In the genomic region with DNA sequence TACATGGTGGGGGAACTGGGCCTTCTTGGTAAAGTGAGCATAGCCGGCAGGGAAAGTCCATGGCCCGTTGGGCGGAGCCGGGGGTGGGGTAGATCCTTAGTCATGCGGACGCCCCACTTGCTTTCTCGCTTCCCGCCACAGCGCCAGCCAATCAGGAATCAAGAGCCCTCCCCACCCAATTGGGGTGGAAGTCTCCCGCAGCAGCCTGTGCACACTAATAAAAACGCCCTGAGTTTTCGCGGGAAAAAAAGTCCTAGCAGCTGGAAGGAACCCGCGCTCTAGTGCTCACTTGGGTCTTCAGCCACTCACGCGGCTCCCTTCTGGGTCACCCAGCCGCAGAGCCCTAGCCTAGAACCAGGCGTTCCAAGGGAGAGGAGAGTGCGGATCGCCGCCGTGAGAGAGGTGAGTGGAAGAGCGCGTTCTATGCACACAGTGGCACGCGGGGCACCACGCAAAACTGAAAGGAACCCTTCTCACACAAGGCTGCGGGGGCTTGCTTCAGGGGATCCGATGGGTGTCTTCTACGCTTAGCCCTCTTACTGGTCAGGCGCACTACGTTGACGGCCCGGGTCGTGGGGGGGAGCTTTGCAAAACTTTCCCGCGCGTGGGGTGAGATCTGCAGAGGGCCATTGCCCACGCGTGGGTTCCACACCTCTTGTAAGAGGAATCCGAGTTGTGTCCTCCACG, we compare ENCODE assay signal across 8 mouse cellular contexts. TPM values are rescaled to one million over a fixed set of nuclear protein-coding genes. Genes with fewer than 3 reads are reported as not detected.
DNase-seq lines count a peak whose midpoint lies in the region; ATAC-seq lines count a peak whose summit lies in the region.

A gene (plus strand): TSS at position 162 of the 687 bp plus-strand sequence.

- H3K27me3 ChIP-seq in midbrain, embryonic 10.5 days (ENCODE audit: low read depth, poor library complexity, severe bottlenecking), result no peaks in the 10 kb centered on the region

- intact Hi-C loops in heart, postnatal 25 days (cut with DNase I), result no loop called here
- intact Hi-C loops in left cerebral cortex, postnatal 25 days (cut with DNase I), result no loop called here

- H3K4me3 ChIP-seq in midbrain, embryonic 10.5 days, result peak within 1 kb of the TSS; percentile 81

- WGBS in large intestine, adult 2 months, result under 1% methylated on average over 43 of the region's 43 CpGs
- under 1% methylated on average over 43 of the region's 43 CpGs for WGBS in midbrain, embryonic 10.5 days

- DNase-seq in adrenal gland, adult (ENCODE audit: inconsistent age in 2 of 2, low spot score in 1 of 2), result peak; percentile 84 to 89
- DNase-seq in heart, postnatal 25 days (ENCODE audit: low spot score), result peak; percentile 55
- DNase-seq in large intestine, adult 2 months (ENCODE audit: low read depth, low spot score), result peak; percentile 67
- DNase-seq in midbrain, embryonic 10.5 days (ENCODE audit: low spot score), result peak; percentile 92
- DNase-seq in spleen, postnatal 36 days (ENCODE audit: low spot score in 2 of 2), result peak; percentile 78 to 86
- no peak for DNase-seq in left cerebral cortex, postnatal 25 days (ENCODE audit: low spot score in 2 of 2)

- H3K36me3 ChIP-seq in midbrain, embryonic 10.5 days, result peaks cover 37% of the 10 kb centered on the region

- H3K27ac ChIP-seq in midbrain, embryonic 10.5 days (replicated peaks), result peak within 1 kb of the TSS; percentile 98

- no peaks in the 10 kb centered on the region for H3K9me3 ChIP-seq in midbrain, embryonic 10.5 days (replicated peaks)

- peaks cover 57% of the 10 kb centered on the region for H3K4me1 ChIP-seq in midbrain, embryonic 10.5 days

- ATAC-seq in CD4-positive, CD25-positive, alpha-beta regulatory T cell, adult 4 months, result peak; percentile 12
- peak; percentile 88 for ATAC-seq in erythroid progenitor cell, adult 5-6 weeks (replicated peaks; ENCODE audit: low FRiP score, poor library complexity, severe bottlenecking)

RNA-seq across cellular contexts. Expression of the gene that starts here (rescaled TPM):
- 10 to 100 TPM in 1 of 2 experiments, 1 to 10 TPM in 1; 8.5 to 28.4 TPM for polyA plus RNA-seq in CD4-positive, CD25-positive, alpha-beta regulatory T cell, adult 4 months (2017; shearing (Covaris generic))
- total RNA-seq in erythroid progenitor cell, adult 5-6 weeks (2015; ENCODE audit: low replicate concordance), result 86.9 and 122 TPM in 2 replicates
- 178 and 179 TPM in 2 replicates for total RNA-seq in erythroid progenitor cell, adult 5-6 weeks (2017; ENCODE audit: low replicate concordance)
- total RNA-seq in heart, postnatal 25 days (2021), result 1 to 10 TPM; 3.7 to 4.3 TPM
- 29.2 and 30.7 TPM in 2 replicates for polyA plus RNA-seq in large intestine, adult 2 months (2012; rRNA removed)
- 291 and 321 TPM in 2 replicates for polyA plus RNA-seq in midbrain, embryonic 10.5 days (2016; fragmentation: Nextera tagmentation; extraction: Ambion mirVana)
- total RNA-seq in left cerebral cortex, postnatal 25 days (2021), result 1 to 10 TPM in 1 of 2 experiments, under 1 TPM in 1; 0.69 to 1.1 TPM

Comparison
In these comparisons a context has a peak if more than half of its experiments do, and no peak if none do; other contexts are left out.
1. RNA of the gene that starts here (total RNA-seq): 86.9 to 179 TPM in erythroid progenitor cell, adult 5-6 weeks; 3.7 to 4.3 TPM in heart, postnatal 25 days and 0.69 to 1.1 TPM in left cerebral cortex, postnatal 25 days; every median in the first group is over 10 times any median in the second.
2. DNase-seq: peak in adrenal gland, adult (2 of 2), heart, postnatal 25 days (single experiment), large intestine, adult 2 months (single experiment), midbrain, embryonic 10.5 days (single experiment) and spleen, postnatal 36 days (2 of 2); none in left cerebral cortex, postnatal 25 days (0 of 2).